Mouse (Mus musculus) liver, adult 2 months (tissue): ENCODE results near the gene Rhoj. TPM values are rescaled to one million over a fixed set of nuclear protein-coding genes. Genes with fewer than 3 reads are reported as not detected.

Source experiments
- DNase-seq: peaks from one replicate; pipeline ENCODE4 v3.0.0-alpha.2; 2011; ENCODE audit warnings: low read depth, low spot score; ENCODE audit errors: extremely low read depth
- H3K27ac ChIP-seq: fragments of 200-500 bp; replicated peaks from 2 replicates; pipeline ENCODE4 v1.5.1; 2012; ENCODE audit warnings: low read depth, mild to moderate bottlenecking, control low read depth, inconsistent platforms, low read length; ENCODE audit not compliant: insufficient read depth
- H3K27me3 ChIP-seq: fragments of 200-500 bp; 2 replicates; pipeline ENCODE4 v1.6.1; 2012; ENCODE audit warnings: mild to moderate bottlenecking, moderate library complexity, low read length, inconsistent platforms; ENCODE audit not compliant: control insufficient read depth, insufficient read depth
- H3K36me3 ChIP-seq: fragments of 200-500 bp; 2 replicates; pipeline ENCODE4 v1.6.1; 2012; ENCODE audit warnings: low read length, inconsistent platforms; ENCODE audit not compliant: control insufficient read depth, insufficient read depth
- H3K4me1 ChIP-seq: fragments of 200-500 bp; 2 replicates; pipeline ENCODE4 v1.6.1; 2011; ENCODE audit warnings: low read length; ENCODE audit not compliant: control insufficient read depth, insufficient read depth
- H3K4me3 ChIP-seq: fragments of 200-500 bp; 2 replicates; pipeline ENCODE4 v1.5.1; 2011; ENCODE audit warnings: low read depth, mild to moderate bottlenecking, control low read depth, low read length, moderate library complexity; ENCODE audit not compliant: insufficient read depth
- H3K79me2 ChIP-seq: fragments of 200-500 bp; 2 replicates; pipeline ENCODE4 v1.6.1; 2012; ENCODE audit warnings: inconsistent platforms, mild to moderate bottlenecking, low read length, moderate library complexity; ENCODE audit not compliant: control insufficient read depth, insufficient read depth
- H3K9ac ChIP-seq: fragments of 200-500 bp; 2 replicates; pipeline ENCODE4 v1.6.1; 2012; ENCODE audit warnings: low read depth, mild to moderate bottlenecking, control low read depth, inconsistent platforms, low read length
- CTCF ChIP-seq: fragments of 200-500 bp; IDR thresholded peaks from 2 replicates; pipeline ENCODE4 v1.5.1; 2011; ENCODE audit warnings: low read depth, low read length, control low read depth
- POLR2A ChIP-seq: fragments of 200-500 bp; IDR thresholded peaks from 2 replicates; pipeline ENCODE4 v1.6.1; 2011; ENCODE audit warnings: low read length, control low read depth; ENCODE audit not compliant: insufficient read depth; ENCODE audit errors: extremely low read depth
- WGBS: fragments of 180-500 bp; shearing (Covaris S2); methylation state at CpG from one replicate; pipeline ENCODE4 v1.1.7; 2018; 5-methylcytosine and 5-hydroxymethylcytosine counted together
- polyA plus RNA-seq: library from polyadenylated mRNA; depleted of rRNA; stranded (reverse); fragments of >200 nt; gene quantifications from 2 replicates; pipeline ENCODE4 v1.2.3, GENCODE M21; 2012
- total RNA-seq: library from RNA; depleted of rRNA; stranded (reverse); fragments of >200 nt; gene quantifications from 2 replicates; pipeline ENCODE4 v1.2.3, GENCODE M21; 2014

Rhoj gene
- total and polyA plus RNA-seq, 2 experiments: 2.8 to 4.5 TPM

GRCm38 (mm10) chr12:75309756-75310155 is 1.6 kb downstream of the Rhoj start:
- Histone ChIP-seq H3K4me1 (no peaks in the 10 kb centered on the region; the same call in 1 of the 2 replicates), H3K79me2 (no peaks in the 10 kb centered on the region), H3K36me3 (no peaks in the 10 kb centered on the region), H3K9ac (0 out of 2 replicates have a peak overlapping the region, but pooled peaks have one; percentile 17), H3K4me3 (peak overlapping the region; percentile 16), H3K27ac (no peak overlapping the region; the same call in 1 of the 2 replicates), H3K27me3 (0 out of 2 replicates have a peak, but pooled peaks cover 5% of the 10 kb centered on the region)
- DNase-seq: peak; percentile 9
- TF ChIP-seq POLR2A: no peak
- no peak for TF ChIP-seq CTCF
- WGBS: 59% methylated on average over 6 of the region's 6 CpGs

GRCm38 (mm10) chr12:75310766-75311165 is 2.6 kb downstream of the Rhoj start:
- Histone ChIP-seq H3K79me2 (no peaks in the 10 kb centered on the region), H3K9ac (no peak overlapping the region), H3K4me3 (no peak overlapping the region), H3K27me3 (0 out of 2 replicates have a peak, but pooled peaks cover 5% of the 10 kb centered on the region), H3K4me1 (no peaks in the 10 kb centered on the region; the same call in 1 of the 2 replicates), H3K36me3 (no peaks in the 10 kb centered on the region), H3K27ac (no peak overlapping the region)
- TF ChIP-seq CTCF (no peak), POLR2A (no peak)
- no peak for DNase-seq
- 74% methylated on average over 12 of the region's 12 CpGs for WGBS

- H3K36me3 ChIP-seq: no peaks in the 10 kb centered on the region
- H3K4me3 ChIP-seq: no peak overlapping the region
- no peak for TF ChIP-seq POLR2A
- TF ChIP-seq CTCF: no peak
- no peak for DNase-seq
- no peaks in the 10 kb centered on the region; the same call in 1 of the 2 replicates for H3K4me1 ChIP-seq
- 70% methylated on average over 8 of the region's 8 CpGs for WGBS
- 0 out of 2 replicates have a peak, but pooled peaks cover 5% of the 10 kb centered on the region for H3K27me3 ChIP-seq
- no peak overlapping the region for H3K9ac ChIP-seq
- no peaks in the 10 kb centered on the region for H3K79me2 ChIP-seq
- no peak overlapping the region for H3K27ac ChIP-seq
These were observed 3.8 kb downstream of the Rhoj start for GRCm38 (mm10) chr12:75311879-75312278.

- no peak for DNase-seq
- no peak overlapping the region for H3K4me3 ChIP-seq
These were observed 5.9 kb downstream of the Rhoj start for GRCm38 (mm10) chr12:75313992-75314391.

GRCm38 (mm10) chr12:75315851-75316250 is 7.7 kb downstream of the Rhoj start:
- Histone ChIP-seq H3K36me3 (no peaks in the 10 kb centered on the region), H3K4me3 (no peak overlapping the region), H3K27me3 (no peaks in the 10 kb centered on the region), H3K79me2 (no peaks in the 10 kb centered on the region), H3K4me1 (no peaks in the 10 kb centered on the region; the same call in 1 of the 2 replicates), H3K9ac (no peak overlapping the region), H3K27ac (no peak overlapping the region)
- 89% methylated on average over 3 of the region's 3 CpGs for WGBS
- TF ChIP-seq CTCF: no peak
- DNase-seq: no peak

More at GRCm38 (mm10) chr12:75313992-75314391, 5.9 kb downstream of the Rhoj start:
- no peaks in the 10 kb centered on the region for H3K36me3 ChIP-seq
- H3K79me2 ChIP-seq: no peaks in the 10 kb centered on the region
- 68% methylated on average over 3 of the region's 3 CpGs for WGBS
- no peaks in the 10 kb centered on the region for H3K27me3 ChIP-seq
- no peaks in the 10 kb centered on the region; the same call in 1 of the 2 replicates for H3K4me1 ChIP-seq
- TF ChIP-seq CTCF: no peak
- TF ChIP-seq POLR2A: no peak
- H3K9ac ChIP-seq: no peak overlapping the region
- no peak overlapping the region for H3K27ac ChIP-seq

GRCm38 (mm10) chr12:75320441-75320925 is 12.4 kb downstream of the Rhoj start:
- H3K79me2 ChIP-seq: no peaks in the 10 kb centered on the region
- TF ChIP-seq POLR2A: no peak
- no peak for TF ChIP-seq CTCF
- H3K27me3 ChIP-seq: no peaks in the 10 kb centered on the region
- no peak overlapping the region for H3K9ac ChIP-seq
- DNase-seq: no peak
- no peaks in the 10 kb centered on the region for H3K36me3 ChIP-seq
- H3K4me3 ChIP-seq: no peak overlapping the region
- WGBS: 35% methylated on average over 12 of the region's 12 CpGs
- H3K4me1 ChIP-seq: no peaks in the 10 kb centered on the region
- H3K27ac ChIP-seq: no peak overlapping the region
